Mouse (Mus musculus): ENCODE results near the gene Gm49337.

DNA sequence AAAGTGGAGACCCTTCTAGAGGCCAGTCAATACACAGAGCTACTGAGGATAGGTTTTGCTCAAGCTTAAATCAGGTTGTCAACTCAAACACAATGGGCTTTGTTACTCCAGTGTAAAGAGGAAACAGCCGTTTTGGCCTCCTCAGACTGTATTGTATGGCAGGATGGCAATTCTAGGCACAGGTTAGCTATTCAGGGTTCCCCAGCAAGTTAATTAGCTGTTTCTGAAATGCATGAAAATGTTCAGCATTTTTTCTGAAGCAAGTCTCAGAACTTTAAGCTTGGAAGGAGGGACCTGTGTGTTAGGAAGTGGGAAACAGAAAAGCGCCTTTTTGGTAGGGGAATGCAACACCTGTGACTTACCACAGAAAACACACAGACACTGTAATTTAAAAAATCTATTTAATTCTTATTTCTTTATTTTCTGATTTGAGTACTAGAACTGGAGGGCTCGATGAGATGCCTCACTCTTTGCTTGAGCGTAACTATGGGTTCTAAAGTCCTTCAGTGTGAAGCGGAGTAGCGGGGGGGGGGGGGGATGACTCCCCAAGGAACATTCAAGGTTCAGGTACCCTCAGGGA is 47.0 kb downstream of the Gm49337 start:
- TF ChIP-seq CTCF (IDR thresholded peaks at IDR 0.05; ENCODE audit: borderline replicate concordance, insufficient read depth, low read depth, low read length) (no peak), POLR2A (IDR thresholded peaks at IDR 0.05; ENCODE audit: borderline replicate concordance, insufficient read depth, low read length) (no peak)

Measured in cerebellum, adult 2 months (tissue).